Mouse (Mus musculus) adrenal gland, postnatal 36 days (tissue): ENCODE data around the gene Il18rap. TPM values are rescaled to one million over a fixed set of nuclear protein-coding genes. Genes with fewer than 3 reads are reported as not detected.
"Not testable (repeated sequence)": the region's sequence is repeated elsewhere in the genome, so short reads cannot be mapped to it uniquely, and the experiment has no call there.

ENCODE experiments used
- DNase-seq, 2 experiments: peaks; one replicate each; pipeline ENCODE4 v3.0.0; 2021; ENCODE audit warnings: mixed read lengths in 1 of 2
- total RNA-seq, 2 experiments: library from RNA; stranded (reverse); gene quantifications; 2 replicates each; pipeline ENCODE4 v1.2.3; 2021

The Il18rap gene
- total RNA-seq, 2 experiments from 2014 or later: 0.20 TPM; not detected in 1

DNA sequence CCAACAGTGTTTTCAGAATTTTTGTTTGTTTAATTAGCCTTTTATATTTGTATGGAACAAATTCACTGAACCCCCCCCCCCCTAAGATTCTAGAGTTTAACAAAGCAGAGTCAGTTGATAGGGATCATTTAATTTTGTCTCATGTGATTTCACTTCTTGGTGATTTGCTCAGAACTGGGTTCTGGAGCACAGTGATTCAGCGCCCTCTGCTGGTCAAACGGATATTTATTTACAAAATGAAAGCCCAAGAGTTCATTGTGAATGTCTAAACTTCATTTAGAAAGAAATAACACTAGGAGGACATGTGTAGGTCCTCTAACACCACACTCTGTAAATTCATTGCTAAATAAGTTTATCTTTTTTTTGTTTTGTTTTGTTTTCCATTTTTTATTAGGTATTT lies 29.5 kb downstream of the Il18rap start:
- peak; percentile 26 to 60 for DNase-seq

- no peak for DNase-seq
Measured at GRCm38 (mm10) chr1:40546645-40547044, 31.5 kb downstream of the Il18rap start.

DNA sequence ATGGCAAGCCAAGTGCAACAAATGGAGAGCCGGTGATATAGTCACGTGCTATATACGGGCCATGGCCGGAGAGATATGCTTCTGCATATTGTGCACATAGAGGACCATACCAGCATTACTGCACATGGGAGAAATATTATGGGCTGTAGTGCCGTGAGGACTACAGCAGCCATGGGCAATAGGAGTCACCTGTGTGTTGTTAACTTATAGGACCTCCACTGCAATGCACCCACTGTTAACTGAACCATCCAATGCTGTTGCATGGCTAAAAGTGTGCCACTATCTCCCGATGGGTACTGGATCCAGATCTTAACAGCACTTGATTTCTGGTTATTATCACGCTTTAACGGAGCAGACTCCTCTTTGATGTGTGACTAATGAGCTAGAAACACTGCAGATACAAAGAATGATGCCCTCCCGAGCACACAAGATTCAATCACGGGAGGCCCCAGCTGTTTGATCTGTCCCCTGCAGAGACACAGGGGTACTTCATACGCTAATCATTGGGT lies 32.0 kb downstream of the Il18rap start:
- DNase-seq: no peak

GRCm38 (mm10) chr1:40547762-40548161 lies 32.6 kb downstream of the Il18rap start:
- no peak for DNase-seq

DNA sequence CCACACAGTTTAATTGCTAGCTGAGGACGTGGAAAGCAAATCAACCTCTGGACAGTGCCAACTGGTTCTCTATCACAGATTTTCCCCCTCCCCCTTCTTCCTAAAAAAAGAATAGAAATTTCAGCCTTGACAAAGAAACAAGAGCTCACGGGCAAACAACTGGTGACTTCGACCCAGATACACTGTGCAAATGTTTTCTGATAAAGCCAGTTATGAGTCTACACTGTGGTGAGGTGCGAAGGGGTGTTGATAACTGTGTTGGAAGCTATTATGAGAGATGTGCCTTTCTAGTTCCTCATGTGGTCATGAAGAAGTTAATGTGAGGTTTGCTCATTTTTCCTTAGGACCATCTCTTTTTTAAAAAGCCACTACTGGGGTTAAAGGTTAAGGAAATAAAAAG lies 54.2 kb downstream of the Il18rap start:
- DNase-seq: no peak

GRCm38 (mm10) chr1:40579784-40580183 lies 64.6 kb downstream of the Il18rap start, which contains the start of gene Slc9a4:
Gene Slc9a4, plus strand, starts transcription at chr1:40580081.
- DNase-seq: peak; percentile 28 to 59

DNA sequence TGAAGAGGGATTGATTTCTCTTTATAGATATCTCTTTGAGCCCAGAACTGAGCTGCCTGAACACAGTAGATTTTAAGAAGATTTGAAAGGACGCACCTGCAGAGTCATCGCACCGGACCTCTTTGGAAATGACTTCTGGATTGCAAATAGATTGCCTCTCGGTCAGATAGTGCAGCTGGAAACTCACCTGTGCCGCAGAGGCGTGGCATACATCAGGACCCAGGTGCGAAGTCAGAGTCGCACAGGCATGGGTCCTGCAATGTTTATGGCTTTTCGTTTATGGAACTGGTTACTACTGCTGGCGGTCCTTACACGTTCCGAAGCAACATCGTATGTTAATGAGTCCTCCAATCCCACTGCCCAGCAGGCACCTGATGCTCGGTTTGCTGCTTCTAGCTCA lies 65.1 kb downstream of the Il18rap start:
- no peak for DNase-seq

- DNase-seq: peak; percentile 7 to 31
Measured at GRCm38 (mm10) chr1:40586776-40587175, 71.6 kb downstream of the Il18rap start.

- DNase-seq: no peak
Measured at GRCm38 (mm10) chr1:40590931-40591330, 75.8 kb downstream of the Il18rap start.

DNA sequence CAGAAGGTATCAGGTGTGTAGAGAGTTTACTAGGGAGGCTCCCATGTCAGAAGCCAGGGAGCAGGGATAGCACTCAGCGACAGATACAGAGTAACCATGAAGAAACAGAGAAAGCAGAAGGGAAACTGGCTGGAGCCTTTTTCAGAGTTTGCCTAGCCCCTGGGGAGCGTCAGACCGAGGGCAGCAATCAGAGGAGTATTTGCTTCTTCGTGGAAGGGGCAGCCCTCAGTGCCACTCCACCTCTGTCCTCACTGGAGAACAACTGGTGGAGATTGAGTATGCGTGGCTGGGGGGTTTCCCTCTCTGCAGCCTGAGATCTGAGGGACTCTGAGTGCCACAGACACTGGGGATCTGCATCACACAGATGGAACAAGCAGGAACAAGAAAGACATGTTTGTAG lies 82.7 kb downstream of the Il18rap start:
- no peak for DNase-seq

DNA sequence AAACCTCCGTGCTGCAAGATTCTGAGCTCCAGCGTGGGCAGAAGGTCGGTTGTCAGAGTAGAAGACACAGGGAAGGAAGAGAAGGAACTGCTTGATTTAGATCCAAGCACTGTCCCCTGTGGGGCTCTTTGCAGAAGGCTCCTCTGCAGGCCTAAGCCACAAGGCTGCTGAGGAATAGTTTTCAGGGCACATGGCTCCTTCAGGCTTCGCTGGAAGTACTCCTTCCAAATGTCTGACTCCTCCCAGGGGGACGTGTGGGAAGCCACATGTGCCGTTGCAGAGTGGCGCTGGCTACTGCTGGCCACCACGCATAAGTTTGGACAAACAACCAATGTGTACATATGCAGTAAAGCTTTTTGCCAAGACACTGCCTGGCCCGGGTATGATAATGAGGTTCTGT lies 84.5 kb downstream of the Il18rap start:
- not testable (repeated sequence) for DNase-seq

DNA sequence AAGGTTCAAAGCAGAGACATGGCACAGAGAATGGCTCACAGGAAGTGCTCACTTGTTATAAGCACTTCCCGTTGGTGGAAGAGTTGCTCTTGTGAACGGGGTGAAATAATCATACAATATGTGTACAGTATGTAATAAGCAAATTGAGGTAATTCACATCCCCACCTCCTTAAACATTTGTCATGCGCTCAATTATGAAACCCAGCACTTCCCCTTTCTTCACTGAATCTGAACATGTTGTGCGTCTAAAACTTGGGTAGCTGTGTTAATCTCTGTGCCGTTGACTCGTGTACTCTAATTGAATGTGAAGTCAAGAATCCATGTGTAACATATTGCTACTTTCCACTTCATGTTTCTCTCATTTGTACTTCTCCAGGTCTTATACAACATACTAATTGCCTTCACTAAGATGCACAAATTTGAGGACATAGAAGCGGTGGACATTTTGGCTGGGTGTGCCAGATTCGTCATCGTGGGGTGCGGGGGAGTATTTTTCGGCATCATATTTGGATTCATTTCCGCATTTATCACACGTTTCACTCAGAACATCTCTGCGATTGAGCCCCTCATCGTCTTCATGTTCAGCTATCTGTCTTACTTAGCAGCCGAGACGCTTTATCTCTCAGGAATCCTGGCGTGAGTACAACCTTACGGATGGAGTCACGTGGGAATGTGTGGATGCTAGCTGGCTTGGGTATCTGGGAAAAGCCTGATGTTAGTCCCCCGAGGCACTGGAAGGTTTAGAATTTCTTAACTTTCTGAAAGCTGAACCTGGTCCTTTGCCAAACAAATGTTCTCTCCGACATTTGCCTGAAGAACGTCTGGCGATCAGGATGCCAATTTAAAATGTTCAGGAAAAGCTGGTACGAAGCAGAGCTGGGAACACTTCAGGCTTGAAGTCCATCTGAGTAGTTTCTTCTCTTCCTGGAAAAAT lies 85.5 kb downstream of the Il18rap start:
- DNase-seq: no peak

Other genes starting within 250 kb of the Il18rap start
- gene Il1rl2, start 190.8 kb upstream of the Il18rap start, total RNA-seq: 1 to 10 TPM; 1.6 to 2.2 TPM
- under 1 TPM; 0.26 to 0.83 TPM for gene Il1rl1, start 85.8 kb upstream of the Il18rap start, total RNA-seq
- under 1 TPM in 1 of 2 experiments, not detected in 1; 0.46 TPM for gene Il18r1, start 49.8 kb upstream of the Il18rap start, total RNA-seq
- not detected for gene Slc9a4, start 64.7 kb downstream of the Il18rap start, total RNA-seq
- under 1 TPM; 0.07 TPM for gene Slc9a2, start 165.2 kb downstream of the Il18rap start, total RNA-seq